Mouse (Mus musculus) spleen, adult 2 months (tissue): ENCODE data around the gene Ubtd1.

ENCODE experiments used
- CTCF ChIP-seq: fragments of 200-500 bp; IDR thresholded peaks from 2 replicates; pipeline ENCODE4 v1.5.1; 2011; ENCODE audit warnings: mild to moderate bottlenecking, inconsistent platforms; ENCODE audit not compliant: insufficient read depth, insufficient read length, insufficient replicate concordance; ENCODE audit errors: extremely low read depth
- POLR2A ChIP-seq: fragments of 200-500 bp; IDR thresholded peaks from 2 replicates; pipeline ENCODE4 v1.6.1; 2011; ENCODE audit warnings: low read depth, low read length, inconsistent platforms

- TF ChIP-seq CTCF (no peak), POLR2A (no peak; the same call in 1 of the 2 replicates)
Measured at GRCm38 (mm10) chr19:41980819-41981594, 556 bp upstream of the Ubtd1 start, which contains the start of gene Mms19.
